Mouse (Mus musculus) right cerebral cortex, postnatal 36 days (tissue): ENCODE data around the gene Cav2.

Source experiments
- DNase-seq, 2 experiments: peaks; one replicate each; pipeline ENCODE4 v3.0.0; 2022; ENCODE audit warnings: low spot score in 2 of 2, mixed read lengths in 1 of 2

Cav2 gene

GRCm38 (mm10) chr6:17314241-17314640, 33.3 kb downstream of the Cav2 start:
- DNase-seq = no peak

- DNase-seq = no peak
Observed at GRCm38 (mm10) chr6:17314659-17315616, 34.0 kb downstream of the Cav2 start.

DNA sequence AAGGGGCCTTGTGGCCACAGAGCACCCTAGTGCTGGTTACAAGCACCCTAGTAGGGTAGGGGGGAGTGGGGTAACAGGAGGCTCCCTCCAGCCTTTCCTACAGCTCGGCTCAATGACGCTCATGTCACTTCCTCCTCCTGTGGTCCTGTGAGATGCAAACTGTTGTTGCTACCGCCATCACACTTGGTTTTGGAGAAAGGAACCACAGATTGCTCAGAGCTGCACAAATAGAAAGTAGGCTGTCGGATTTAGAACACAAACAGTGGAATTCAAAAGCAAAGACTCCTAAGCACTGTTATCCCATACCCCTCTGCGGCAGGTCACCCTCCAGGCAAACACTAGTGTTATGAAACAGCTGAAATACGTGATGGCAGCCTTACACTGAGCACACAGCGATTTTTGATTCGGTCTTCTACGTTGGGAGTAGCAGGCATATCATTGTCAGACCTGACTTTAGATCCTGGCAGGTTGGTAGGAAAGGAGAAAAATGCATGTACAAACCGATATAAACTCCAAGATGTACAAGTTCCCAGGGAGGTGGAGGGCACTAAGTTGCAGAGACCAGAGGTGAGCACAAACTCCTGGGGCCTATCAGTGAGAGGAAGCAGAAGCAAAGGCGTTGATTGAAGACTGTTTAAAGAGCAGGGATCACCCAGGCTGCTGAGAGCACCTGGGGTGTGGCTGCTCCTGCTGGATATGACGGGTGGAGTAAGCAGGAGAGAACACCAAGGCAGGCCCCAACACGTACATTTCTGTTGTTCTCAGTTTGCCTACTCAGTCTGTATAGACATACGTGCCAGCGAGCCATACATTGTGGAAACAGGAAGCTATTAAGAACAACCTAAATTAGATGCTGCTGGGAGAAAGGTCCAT, 35.5 kb downstream of the Cav2 start:
- no peak for DNase-seq

- no peak for DNase-seq
Observed at GRCm38 (mm10) chr6:17317167-17317524, 36.2 kb downstream of the Cav2 start.

- no peak for DNase-seq
Observed at GRCm38 (mm10) chr6:17317944-17318343, 37.0 kb downstream of the Cav2 start.

- no peak for DNase-seq
Observed at GRCm38 (mm10) chr6:17321976-17322375, 41.0 kb downstream of the Cav2 start.

DNA sequence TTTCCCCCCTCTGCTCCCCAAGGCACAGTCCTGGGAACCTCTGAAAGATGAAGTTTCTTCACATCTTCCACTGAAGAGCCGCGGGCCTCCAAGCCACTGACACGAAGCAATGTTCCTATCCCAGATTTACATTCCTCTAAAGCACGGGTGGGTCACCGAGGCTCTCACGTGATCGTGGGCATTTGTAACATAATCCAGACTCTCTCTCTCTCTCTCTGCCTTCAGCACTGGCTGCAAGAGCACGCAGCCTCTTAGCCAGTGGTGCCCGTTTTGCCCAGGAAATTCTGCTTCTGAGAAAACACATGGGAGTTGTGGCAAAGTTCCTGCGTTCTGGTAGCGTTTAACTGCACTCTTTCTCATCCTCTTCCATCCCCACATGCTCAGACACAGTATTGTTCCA, 46.2 kb downstream of the Cav2 start:
- no peak for DNase-seq

DNA sequence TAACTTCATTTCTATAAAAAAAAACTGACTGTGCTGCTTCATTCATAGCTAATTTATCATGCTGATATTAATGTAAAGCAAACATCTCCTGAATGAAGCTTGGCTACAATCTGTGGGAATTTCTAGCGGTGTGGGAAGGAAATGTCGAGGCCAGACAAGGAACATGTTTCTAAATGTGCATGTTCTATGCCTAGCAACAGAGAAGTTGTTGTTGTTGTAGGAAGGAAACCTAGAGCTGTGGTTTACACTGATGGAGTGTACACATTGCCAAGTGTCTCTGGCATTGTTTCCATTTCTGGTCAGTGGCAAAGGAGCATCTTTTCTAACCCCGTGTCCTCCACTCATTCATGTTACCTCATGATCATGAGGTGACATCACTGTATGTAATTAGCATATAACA, 48.8 kb downstream of the Cav2 start:
- no peak for DNase-seq

DNA sequence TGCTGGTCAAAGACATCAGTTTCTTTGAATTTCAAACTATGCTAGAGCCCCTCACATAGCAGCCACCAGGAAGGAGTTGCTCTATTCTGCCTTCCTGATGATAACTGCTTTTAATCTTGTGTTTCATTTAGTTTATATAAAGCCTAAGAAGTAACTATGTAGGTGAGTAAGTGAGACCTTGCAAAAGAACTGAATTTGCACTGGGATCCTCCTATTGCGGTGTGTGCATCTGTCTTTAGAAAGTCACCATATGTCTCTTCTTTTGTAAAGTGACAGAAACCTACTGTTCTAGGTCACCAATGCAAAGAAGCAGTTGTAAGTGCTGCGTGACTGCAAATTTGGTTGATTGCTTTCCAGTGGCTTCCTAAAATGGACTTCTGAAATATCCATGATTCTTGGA, 56.7 kb downstream of the Cav2 start:
- peak in 1 of 2 experiments; percentile 14 for DNase-seq
